Mouse (Mus musculus) liver, embryonic 16.5 days (tissue): ENCODE measurements around the gene 4933414I15Rik. TPM values are rescaled to one million over a fixed set of nuclear protein-coding genes. Genes with fewer than 3 reads are reported as not detected.

ENCODE experiments used
- ATAC-seq: fragments of 200-750 bp; cut with Nextera tagmentation; 2 replicates; pipeline ENCODE4 v1.8.0; 2017; ENCODE audit warnings: low read depth, mild to moderate bottlenecking, moderate number of reproducible peaks, moderate library complexity
- H3K27ac ChIP-seq: fragments of 300-500 bp; sonication (generic); 2 replicates; pipeline ENCODE4 v1.5.1; 2014; ENCODE audit warnings: mild to moderate bottlenecking, low read length
- H3K27me3 ChIP-seq: fragments of 300-500 bp; sonication (generic); 2 replicates; pipeline ENCODE4 v1.6.1; 2014; ENCODE audit warnings: low read depth, low read length, mixed read lengths; ENCODE audit not compliant: control insufficient read depth, insufficient read depth
- H3K36me3 ChIP-seq: fragments of 300-500 bp; sonication (generic); 2 replicates; pipeline ENCODE4 v1.6.1; 2014; ENCODE audit warnings: mild to moderate bottlenecking; ENCODE audit not compliant: control insufficient read depth, insufficient read depth
- H3K4me1 ChIP-seq: fragments of 300-500 bp; sonication (generic); 2 replicates; pipeline ENCODE4 v1.6.1; 2014; ENCODE audit warnings: low read depth, low read length, mixed read lengths; ENCODE audit not compliant: control insufficient read depth
- H3K4me2 ChIP-seq: fragments of 300-500 bp; sonication (generic); 2 replicates; pipeline ENCODE4 v1.6.1; 2014; ENCODE audit warnings: low read depth, low read length, mixed read lengths
- H3K4me3 ChIP-seq: fragments of 300-500 bp; sonication (generic); 2 replicates; pipeline ENCODE4 v1.5.1; 2014; ENCODE audit warnings: low read depth, mild to moderate bottlenecking, low read length
- H3K9ac ChIP-seq: fragments of 300-500 bp; sonication (generic); 2 replicates; pipeline ENCODE4 v1.6.1; 2014; ENCODE audit warnings: low read depth, low read length
- H3K9me3 ChIP-seq: fragments of 300-500 bp; sonication (generic); replicated peaks from 2 replicates; pipeline ENCODE4 v1.6.1; 2016; ENCODE audit warnings: low read length; ENCODE audit not compliant: control insufficient read depth
- WGBS: fragments of 180-500 bp; shearing (Covaris S2); extraction: QIAGEN DNeasy Blood & Tissue Kit; methylation state at CpG from one replicate; pipeline ENCODE4 v1.1.7; 2014; ENCODE audit not compliant: insufficient replicate concordance; 5-methylcytosine and 5-hydroxymethylcytosine counted together
- polyA plus RNA-seq: library from polyadenylated mRNA; unstranded; fragments of >200 nt; fragmentation: Nextera tagmentation; extraction: Ambion mirVana; gene quantifications from 2 replicates; pipeline ENCODE4 v1.2.1, GENCODE M21; 2015

Gene 4933414I15Rik
- not detected in 2 replicates for polyA plus RNA-seq

GRCm38 (mm10) chr11:50943506-50943905 is at the start of gene 4933414I15Rik:
Gene 4933414I15Rik (minus strand): TSS chr11:50943765.
- Histone ChIP-seq H3K27me3 (no peaks in the 10 kb centered on the region), H3K9ac (no peak within 1 kb of the TSS), H3K4me1 (no peaks in the 10 kb centered on the region), H3K4me2 (no peak within 1 kb of the TSS), H3K36me3 (no peaks in the 10 kb centered on the region), H3K27ac (no peak within 1 kb of the TSS), H3K9me3 (no peaks in the 10 kb centered on the region), H3K4me3 (no peak within 1 kb of the TSS)
- WGBS: 69% methylated on average over 14 of the region's 14 CpGs
- no peak for ATAC-seq

DNA sequence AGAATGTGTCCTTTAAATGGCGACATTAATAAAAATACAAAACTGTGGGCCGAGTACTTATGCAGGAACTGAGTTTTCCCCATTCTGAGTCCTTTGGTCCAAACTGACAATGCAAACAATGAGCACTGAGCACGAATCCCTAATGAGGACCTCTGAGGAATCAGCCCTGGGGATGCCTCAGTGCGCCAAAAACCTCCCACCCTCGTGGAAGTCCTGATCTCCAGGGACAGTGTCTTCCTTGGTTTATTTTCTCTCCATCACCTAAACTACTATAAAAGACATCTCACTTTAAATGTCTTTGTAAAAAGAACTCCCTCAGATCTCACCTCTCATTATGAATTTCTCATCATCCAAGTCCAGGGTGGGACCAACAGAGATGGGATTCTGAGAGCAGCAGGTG is 38.1 kb upstream of the 4933414I15Rik start, which contains the start of gene Olfr1377:
Olfr1377 (plus strand) TSS at position 301 of the 400 bp plus-strand sequence.
- H3K4me3 ChIP-seq: no peak within 1 kb of the TSS
- no peaks in the 10 kb centered on the region for H3K4me1 ChIP-seq
- H3K27ac ChIP-seq: no peak within 1 kb of the TSS
- WGBS: 48% methylated on average over 5 of the region's 5 CpGs
- H3K9me3 ChIP-seq: no peaks in the 10 kb centered on the region
- H3K4me2 ChIP-seq: no peak within 1 kb of the TSS
- no peaks in the 10 kb centered on the region for H3K36me3 ChIP-seq
- no peak within 1 kb of the TSS for H3K9ac ChIP-seq
- no peaks in the 10 kb centered on the region for H3K27me3 ChIP-seq
- ATAC-seq: no peak

GRCm38 (mm10) chr11:50977216-50977615 is 33.7 kb upstream of the 4933414I15Rik start:
- no peak overlapping the region for H3K4me3 ChIP-seq
- no peaks in the 10 kb centered on the region for H3K36me3 ChIP-seq
- H3K27ac ChIP-seq: no peak overlapping the region
- H3K4me1 ChIP-seq: no peaks in the 10 kb centered on the region
- no peak overlapping the region for H3K9ac ChIP-seq
- ATAC-seq: no peak
- H3K27me3 ChIP-seq: no peaks in the 10 kb centered on the region
- H3K9me3 ChIP-seq: no peaks in the 10 kb centered on the region
- WGBS: 52% methylated on average over 4 of the region's 4 CpGs
- H3K4me2 ChIP-seq: no peak overlapping the region

DNA sequence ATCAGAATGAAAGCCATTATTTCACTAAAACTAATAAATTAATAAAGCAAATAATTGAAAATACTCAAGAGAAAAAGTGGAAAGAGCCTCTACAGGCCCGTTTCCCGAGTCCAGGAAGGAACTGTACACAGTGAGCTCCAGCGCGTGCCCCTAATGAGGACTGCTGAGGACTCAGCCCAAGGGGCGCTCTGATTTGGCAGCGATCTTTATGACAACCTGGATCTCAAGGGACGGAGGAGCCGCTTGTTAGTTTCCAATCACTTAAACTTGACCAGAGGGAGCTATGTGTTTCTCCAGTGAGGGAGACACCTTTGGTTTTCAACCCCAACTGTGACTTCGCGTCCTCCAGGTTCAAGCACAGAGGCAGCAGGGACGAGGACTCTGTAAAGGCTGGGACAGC is 22.7 kb upstream of the 4933414I15Rik start, which contains the start of gene Olfr1378:
Olfr1378 (plus strand) TSS at position 301 of the 400 bp plus-strand sequence.
- ATAC-seq: no peak
- H3K27ac ChIP-seq: no peak within 1 kb of the TSS
- no peaks in the 10 kb centered on the region for H3K27me3 ChIP-seq
- no peak within 1 kb of the TSS for H3K4me3 ChIP-seq
- H3K9me3 ChIP-seq: no peaks in the 10 kb centered on the region
- H3K36me3 ChIP-seq: no peaks in the 10 kb centered on the region
- no peak within 1 kb of the TSS for H3K4me2 ChIP-seq
- 73% methylated on average over 11 of the region's 11 CpGs for WGBS
- H3K9ac ChIP-seq: no peak within 1 kb of the TSS
- H3K4me1 ChIP-seq: no peaks in the 10 kb centered on the region

DNA sequence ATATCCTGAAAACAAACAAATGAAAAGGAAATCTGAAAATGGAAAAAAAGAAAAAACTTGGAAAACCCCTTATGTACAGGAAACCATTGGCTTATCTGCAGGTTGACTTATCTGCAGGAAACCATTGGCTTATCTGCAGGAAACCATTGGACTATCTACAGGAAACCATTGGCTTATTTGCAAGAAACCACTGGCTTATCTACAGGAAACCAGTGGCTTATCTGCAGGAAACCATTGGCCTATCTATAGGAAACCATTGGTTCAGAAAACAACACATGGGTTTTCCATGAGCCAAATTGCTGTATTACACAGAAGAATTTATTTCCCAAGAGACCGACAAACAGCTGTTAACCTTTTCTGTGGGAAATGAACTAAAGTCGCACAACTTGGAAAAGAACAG is 21.3 kb upstream of the 4933414I15Rik start:
- no peaks in the 10 kb centered on the region for H3K27me3 ChIP-seq
- no peaks in the 10 kb centered on the region for H3K4me1 ChIP-seq
- 19% methylated on average over 2 of the region's 2 CpGs for WGBS
- H3K9me3 ChIP-seq: no peaks in the 10 kb centered on the region
- H3K27ac ChIP-seq: no peak overlapping the region
- no peak overlapping the region for H3K4me2 ChIP-seq
- no peak overlapping the region for H3K4me3 ChIP-seq
- ATAC-seq: no peak
- no peak overlapping the region for H3K9ac ChIP-seq
- H3K36me3 ChIP-seq: no peaks in the 10 kb centered on the region

GRCm38 (mm10) chr11:50953665-50954064 is 10.1 kb upstream of the 4933414I15Rik start, which contains the start of gene Prop1:
Gene Prop1 (minus strand): TSS chr11:50953765.
- H3K27me3 ChIP-seq: no peaks in the 10 kb centered on the region

GRCm38 (mm10) chr11:50952290-50952689 is 8.7 kb upstream of the 4933414I15Rik start:
- no peaks in the 10 kb centered on the region for H3K4me1 ChIP-seq
- WGBS: 60% methylated on average over 14 of the region's 14 CpGs
- H3K27ac ChIP-seq: no peak overlapping the region
- H3K9me3 ChIP-seq: no peaks in the 10 kb centered on the region
- H3K9ac ChIP-seq: no peak overlapping the region
- no peaks in the 10 kb centered on the region for H3K36me3 ChIP-seq
- no peak overlapping the region for H3K4me2 ChIP-seq
- H3K27me3 ChIP-seq: no peaks in the 10 kb centered on the region
- peak; percentile 45; the same call in 1 of the 2 replicates for ATAC-seq
- no peak overlapping the region for H3K4me3 ChIP-seq

More at GRCm38 (mm10) chr11:50953665-50954064, 10.1 kb upstream of the 4933414I15Rik start, which contains the start of gene Prop1:
- ATAC-seq: no peak
- Histone ChIP-seq H3K4me2 (no peak within 1 kb of the TSS), H3K27ac (no peak within 1 kb of the TSS), H3K36me3 (no peaks in the 10 kb centered on the region), H3K9me3 (no peaks in the 10 kb centered on the region), H3K4me1 (no peaks in the 10 kb centered on the region), H3K4me3 (no peak within 1 kb of the TSS), H3K9ac (no peak within 1 kb of the TSS)
- 56% methylated on average over 6 of the region's 6 CpGs for WGBS

DNA sequence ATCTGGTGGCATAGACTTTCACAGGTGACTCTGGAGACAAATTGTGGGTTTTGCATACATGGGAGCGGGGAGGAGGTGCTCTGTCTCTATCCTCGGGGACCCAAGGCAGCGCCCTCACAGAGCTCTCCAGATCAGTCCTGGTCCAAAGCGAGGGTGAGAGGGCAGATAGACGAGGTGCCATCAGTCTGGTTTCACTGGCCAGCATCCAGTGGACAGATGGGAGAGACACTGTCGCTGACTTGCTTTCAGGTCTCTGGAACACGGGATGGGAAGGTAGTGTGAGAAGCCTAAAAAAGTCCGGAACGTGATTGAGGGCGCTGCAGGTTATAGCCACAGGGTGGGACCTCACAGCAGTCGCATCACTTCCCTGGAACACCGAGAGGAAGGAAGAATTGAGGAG is 1.2 kb downstream of the 4933414I15Rik start:
- Histone ChIP-seq H3K27ac (no peak overlapping the region), H3K4me2 (no peak overlapping the region), H3K27me3 (no peaks in the 10 kb centered on the region), H3K9ac (no peak overlapping the region), H3K9me3 (no peaks in the 10 kb centered on the region), H3K4me3 (no peak overlapping the region), H3K36me3 (no peaks in the 10 kb centered on the region), H3K4me1 (no peaks in the 10 kb centered on the region)
- ATAC-seq: no peak
- 48% methylated on average over 12 of the region's 12 CpGs for WGBS

- no peaks in the 10 kb centered on the region for H3K27me3 ChIP-seq
- H3K4me1 ChIP-seq: no peaks in the 10 kb centered on the region
- WGBS: 30% methylated on average over 14 of the region's 14 CpGs
- no peak overlapping the region for H3K4me2 ChIP-seq
- H3K9ac ChIP-seq: no peak overlapping the region
- no peak for ATAC-seq
- H3K9me3 ChIP-seq: no peaks in the 10 kb centered on the region
- H3K27ac ChIP-seq: no peak overlapping the region
- no peaks in the 10 kb centered on the region for H3K36me3 ChIP-seq
- H3K4me3 ChIP-seq: no peak overlapping the region
Measured at GRCm38 (mm10) chr11:50939621-50940366, 3.8 kb downstream of the 4933414I15Rik start.
